Mouse (Mus musculus) gastrocnemius, adult 8-10 months (tissue): ENCODE results near the gene Fezf2. TPM values are rescaled to one million over a fixed set of nuclear protein-coding genes. Genes with fewer than 3 reads are reported as not detected.

Source experiments
- total RNA-seq, 4 experiments: library from RNA; stranded (reverse); gene quantifications; 2 replicates each; pipeline ENCODE4 v1.2.4; 2022

Fezf2 gene
- total RNA-seq, 4 experiments from 2014 or later = not detected

Other genes with a start within 250 kb of the Fezf2 start
- under 1 TPM in 2 of 4 experiments, not detected in 2; 0.11 to 0.15 TPM for gene Gm49355, start 64.2 kb downstream of the Fezf2 start, total RNA-seq
- gene 3830406C13Rik, start 64.0 kb downstream of the Fezf2 start, total RNA-seq = 10 to 100 TPM; 10.1 to 14.9 (median 12.6) TPM